Mouse (Mus musculus): ENCODE results near the gene Ifi206.
A peak's percentile ranks its signal among the peaks of the same experiment; 100 is the strongest.
"Not testable (repeated sequence)": the region's sequence is repeated elsewhere in the genome, so short reads cannot be mapped to it uniquely, and the experiment has no call there.

The Ifi206 gene

GRCm38 (mm10) chr1:173490812-173491480 lies at the start of gene Ifi206:
Gene Ifi206 (minus strand): TSS chr1:173491041.
- DNase-seq (ENCODE audit: low read depth, low spot score) = not testable (repeated sequence)

- not testable (repeated sequence) for DNase-seq (ENCODE audit: low read depth, low spot score)
These were observed 45.0 kb upstream of the Ifi206 start, which contains the start of gene Ifi214 for GRCm38 (mm10) chr1:173535791-173536190. Gene Ifi214 (minus strand): TSS chr1:173535957.

GRCm38 (mm10) chr1:173521452-173521851 lies 30.6 kb upstream of the Ifi206 start:
- no peak for DNase-seq (ENCODE audit: low read depth, low spot score)

GRCm38 (mm10) chr1:173510595-173510994 lies 19.8 kb upstream of the Ifi206 start:
- DNase-seq (ENCODE audit: low read depth, low spot score) = not testable (repeated sequence)

- DNase-seq (ENCODE audit: low read depth, low spot score) = not testable (repeated sequence)
These were observed 642 bp upstream of the Ifi206 start for GRCm38 (mm10) chr1:173491483-173491882.

- not testable (repeated sequence) for DNase-seq (ENCODE audit: low read depth, low spot score)
These were observed 9.7 kb downstream of the Ifi206 start for GRCm38 (mm10) chr1:173481182-173481574.

GRCm38 (mm10) chr1:173480399-173481181 lies 10.3 kb downstream of the Ifi206 start:
- not testable (repeated sequence) for DNase-seq (ENCODE audit: low read depth, low spot score)

- DNase-seq (ENCODE audit: low read depth, low spot score) = no peak
These were observed 34.1 kb downstream of the Ifi206 start for GRCm38 (mm10) chr1:173456761-173457160.

GRCm38 (mm10) chr1:173456139-173456754 lies 34.6 kb downstream of the Ifi206 start:
- DNase-seq (ENCODE audit: low read depth, low spot score) = peak; percentile 28

GRCm38 (mm10) chr1:173451665-173452064 lies 39.2 kb downstream of the Ifi206 start:
- DNase-seq (ENCODE audit: low read depth, low spot score) = no peak

GRCm38 (mm10) chr1:173450621-173451020 lies 40.2 kb downstream of the Ifi206 start:
- no peak for DNase-seq (ENCODE audit: low read depth, low spot score)

- no peak for DNase-seq (ENCODE audit: low read depth, low spot score)
These were observed 43.8 kb downstream of the Ifi206 start for GRCm38 (mm10) chr1:173447067-173447466.

- DNase-seq (ENCODE audit: low read depth, low spot score) = no peak
These were observed 47.8 kb downstream of the Ifi206 start for GRCm38 (mm10) chr1:173443061-173443460.

GRCm38 (mm10) chr1:173441210-173441609 lies 49.6 kb downstream of the Ifi206 start:
- no peak for DNase-seq (ENCODE audit: low read depth, low spot score)

- DNase-seq (ENCODE audit: low read depth, low spot score) = no peak
These were observed 50.2 kb downstream of the Ifi206 start for GRCm38 (mm10) chr1:173440681-173441080.

- DNase-seq (ENCODE audit: low read depth, low spot score) = no peak
These were observed 53.5 kb downstream of the Ifi206 start for GRCm38 (mm10) chr1:173437161-173437953.

- DNase-seq (ENCODE audit: low read depth, low spot score) = no peak
These were observed 58.4 kb downstream of the Ifi206 start for GRCm38 (mm10) chr1:173432411-173432810.

GRCm38 (mm10) chr1:173429995-173430699 lies 60.7 kb downstream of the Ifi206 start:
- no peak for DNase-seq (ENCODE audit: low read depth, low spot score)

GRCm38 (mm10) chr1:173427385-173427784 lies 63.5 kb downstream of the Ifi206 start:
- peak; percentile 22 for DNase-seq (ENCODE audit: low read depth, low spot score)

GRCm38 (mm10) chr1:173426345-173426744 lies 64.5 kb downstream of the Ifi206 start:
- no peak for DNase-seq (ENCODE audit: low read depth, low spot score)

- peak; percentile 14 for DNase-seq (ENCODE audit: low read depth, low spot score)
These were observed 70.5 kb downstream of the Ifi206 start for GRCm38 (mm10) chr1:173420374-173420773.
